Mouse (Mus musculus) G1E (cell line): ENCODE results near the gene Syf2.

Experiments
- CTCF ChIP-seq: IDR thresholded peaks from 2 replicates; pipeline ENCODE4 v1.5.1; 2012; ENCODE audit warnings: low read depth, low read length, inconsistent platforms, mixed read lengths
- GATA2 ChIP-seq: IDR thresholded peaks from 2 replicates; pipeline ENCODE4 v1.6.1; 2012; ENCODE audit warnings: low read depth, low read length, inconsistent platforms, borderline replicate concordance
- TAL1 ChIP-seq: conservative IDR thresholded peaks from 2 replicates; pipeline ENCODE4 v1.6.1; 2012; ENCODE audit warnings: low read depth, low read length, inconsistent platforms, mixed read lengths

GRCm38 (mm10) chr4:134937240-134938176 lies 6.8 kb downstream of the Syf2 start:
- no peak for TF ChIP-seq CTCF
- no peak for TF ChIP-seq GATA2
- TF ChIP-seq TAL1, result no peak
